Mouse (Mus musculus) hindbrain, embryonic 16.5 days (tissue): ENCODE measurements around the gene Svop. TPM values are rescaled to one million over a fixed set of nuclear protein-coding genes. Genes with fewer than 3 reads are reported as not detected.

Experiments
- ATAC-seq: fragments of 200-750 bp; cut with Nextera tagmentation; 2 replicates; pipeline ENCODE4 v1.8.0; 2017; ENCODE audit warnings: moderate TSS enrichment, moderate library complexity
- H3K27ac ChIP-seq: fragments of 300-500 bp; sonication (generic); 2 replicates; pipeline ENCODE4 v1.5.1; 2014; ENCODE audit warnings: low read depth, mild to moderate bottlenecking, control low read depth, low read length, moderate library complexity
- H3K27me3 ChIP-seq: fragments of 300-500 bp; sonication (generic); replicated peaks from 2 replicates; pipeline ENCODE4 v1.6.1; 2014; ENCODE audit warnings: low read length; ENCODE audit not compliant: control insufficient read depth, insufficient read depth
- H3K36me3 ChIP-seq: fragments of 300-500 bp; sonication (generic); 2 replicates; pipeline ENCODE4 v1.6.1; 2014; ENCODE audit warnings: mild to moderate bottlenecking, low read length, moderate library complexity, mixed read lengths; ENCODE audit not compliant: control insufficient read depth, insufficient read depth
- H3K4me1 ChIP-seq: fragments of 300-500 bp; sonication (generic); 2 replicates; pipeline ENCODE4 v1.6.1; 2014; ENCODE audit warnings: low read depth, low read length; ENCODE audit not compliant: control insufficient read depth, insufficient read depth
- H3K4me2 ChIP-seq: fragments of 300-500 bp; sonication (generic); 2 replicates; pipeline ENCODE4 v1.6.1; 2014; ENCODE audit warnings: mild to moderate bottlenecking, low read length, control low read depth, moderate library complexity
- H3K4me3 ChIP-seq: fragments of 300-500 bp; sonication (generic); 2 replicates; pipeline ENCODE4 v1.5.1; 2014; ENCODE audit warnings: mild to moderate bottlenecking, low read length, control low read depth, moderate library complexity
- H3K9ac ChIP-seq: fragments of 300-500 bp; sonication (generic); 2 replicates; pipeline ENCODE4 v1.6.1; 2014; ENCODE audit warnings: low read depth, mild to moderate bottlenecking, control low read depth, low read length, moderate library complexity
- H3K9me3 ChIP-seq: fragments of 300-500 bp; sonication (generic); 2 replicates; pipeline ENCODE4 v1.6.1; 2014; ENCODE audit warnings: mild to moderate bottlenecking, low read length, moderate library complexity; ENCODE audit not compliant: control insufficient read depth
- WGBS: fragments of 180-500 bp; shearing (Covaris S2); extraction: QIAGEN DNeasy Blood & Tissue Kit; methylation state at CpG from one replicate; pipeline ENCODE4 v1.1.7; 2014; 5-methylcytosine and 5-hydroxymethylcytosine counted together
- polyA plus RNA-seq: library from polyadenylated mRNA; unstranded; fragments of >200 nt; fragmentation: Nextera tagmentation; extraction: Ambion mirVana; gene quantifications from 2 replicates; pipeline ENCODE4 v1.2.1, GENCODE M21; 2015

Gene Svop
- polyA plus RNA-seq, 1 experiment from 2014 or later = 97.2 TPM

- Histone ChIP-seq H3K9ac (no peak overlapping the region), H3K4me2 (no peak overlapping the region), H3K4me3 (no peak overlapping the region), H3K36me3 (peaks cover 2% of the 10 kb centered on the region; the same call in 1 of the 2 replicates), H3K27me3 (no peaks in the 10 kb centered on the region), H3K27ac (no peak overlapping the region), H3K4me1 (no peaks in the 10 kb centered on the region; the same call in 1 of the 2 replicates), H3K9me3 (no peaks in the 10 kb centered on the region)
- 89% methylated on average over 12 of the region's 12 CpGs for WGBS
- ATAC-seq = no peak
These were observed 64.0 kb downstream of the Svop start for GRCm38 (mm10) chr5:114027217-114027944.

- Histone ChIP-seq H3K4me3 (no peak overlapping the region), H3K4me2 (peak overlapping the region; percentile 34), H3K27me3 (no peaks in the 10 kb centered on the region), H3K4me1 (no peaks in the 10 kb centered on the region; the same call in 1 of the 2 replicates), H3K9ac (no peak overlapping the region), H3K36me3 (no peaks in the 10 kb centered on the region), H3K27ac (no peak overlapping the region), H3K9me3 (no peaks in the 10 kb centered on the region)
- 12% methylated on average over 7 of the region's 10 CpGs for WGBS
- ATAC-seq = peak; percentile 69
These were observed 66.5 kb downstream of the Svop start for GRCm38 (mm10) chr5:114024885-114025284.

- H3K27me3 ChIP-seq = no peaks in the 10 kb centered on the region
- no peak overlapping the region for H3K27ac ChIP-seq
- H3K9ac ChIP-seq = no peak overlapping the region
- H3K36me3 ChIP-seq = no peaks in the 10 kb centered on the region
- 60% methylated on average over 6 of the region's 6 CpGs for WGBS
- H3K4me3 ChIP-seq = no peak overlapping the region
- no peaks in the 10 kb centered on the region; the same call in 1 of the 2 replicates for H3K4me1 ChIP-seq
- H3K4me2 ChIP-seq = peak overlapping the region; percentile 34
- ATAC-seq = no peak
- no peaks in the 10 kb centered on the region for H3K9me3 ChIP-seq
These were observed 67.0 kb downstream of the Svop start for GRCm38 (mm10) chr5:114024390-114024789.

- Histone ChIP-seq H3K36me3 (no peaks in the 10 kb centered on the region), H3K4me3 (no peak overlapping the region), H3K9me3 (no peaks in the 10 kb centered on the region), H3K4me2 (no peak overlapping the region), H3K27ac (no peak overlapping the region), H3K9ac (no peak overlapping the region), H3K27me3 (no peaks in the 10 kb centered on the region), H3K4me1 (no peaks in the 10 kb centered on the region)
- 69% methylated on average over 7 of the region's 7 CpGs for WGBS
- no peak for ATAC-seq
These were observed 76.2 kb downstream of the Svop start for GRCm38 (mm10) chr5:114015121-114015520.

GRCm38 (mm10) chr5:114009049-114009448 is 82.3 kb downstream of the Svop start:
- Histone ChIP-seq H3K27me3 (no peaks in the 10 kb centered on the region), H3K4me3 (no peak overlapping the region), H3K27ac (no peak overlapping the region), H3K36me3 (no peaks in the 10 kb centered on the region), H3K9me3 (no peaks in the 10 kb centered on the region), H3K4me1 (no peaks in the 10 kb centered on the region), H3K9ac (no peak overlapping the region), H3K4me2 (no peak overlapping the region)
- 88% methylated on average over 4 of the region's 4 CpGs for WGBS
- ATAC-seq = no peak

GRCm38 (mm10) chr5:114007753-114008453 is 83.5 kb downstream of the Svop start:
- H3K9ac ChIP-seq = no peak overlapping the region
- peak; percentile 50 for ATAC-seq
- H3K27me3 ChIP-seq = no peaks in the 10 kb centered on the region
- H3K4me3 ChIP-seq = no peak overlapping the region
- H3K4me2 ChIP-seq = no peak overlapping the region
- WGBS = 75% methylated on average over 12 of the region's 12 CpGs
- H3K36me3 ChIP-seq = no peaks in the 10 kb centered on the region
- no peaks in the 10 kb centered on the region for H3K4me1 ChIP-seq
- H3K9me3 ChIP-seq = no peaks in the 10 kb centered on the region
- H3K27ac ChIP-seq = no peak overlapping the region

GRCm38 (mm10) chr5:114006974-114007373 is 84.4 kb downstream of the Svop start:
- H3K9ac ChIP-seq = no peak overlapping the region
- ATAC-seq = no peak
- H3K4me2 ChIP-seq = no peak overlapping the region
- WGBS = 69% methylated on average over 4 of the region's 4 CpGs
- no peak overlapping the region for H3K4me3 ChIP-seq
- no peak overlapping the region for H3K27ac ChIP-seq
- H3K27me3 ChIP-seq = no peaks in the 10 kb centered on the region
- no peaks in the 10 kb centered on the region for H3K9me3 ChIP-seq
- H3K36me3 ChIP-seq = no peaks in the 10 kb centered on the region
- no peaks in the 10 kb centered on the region for H3K4me1 ChIP-seq

GRCm38 (mm10) chr5:114005100-114005499 is 86.3 kb downstream of the Svop start:
- no peaks in the 10 kb centered on the region for H3K27me3 ChIP-seq
- WGBS = 78% methylated on average over 5 of the region's 5 CpGs
- no peak overlapping the region for H3K9ac ChIP-seq
- no peak overlapping the region for H3K4me3 ChIP-seq
- no peaks in the 10 kb centered on the region for H3K4me1 ChIP-seq
- no peaks in the 10 kb centered on the region for H3K9me3 ChIP-seq
- H3K27ac ChIP-seq = no peak overlapping the region
- ATAC-seq = no peak
- H3K36me3 ChIP-seq = no peaks in the 10 kb centered on the region
- no peak overlapping the region for H3K4me2 ChIP-seq

- H3K4me3 ChIP-seq = no peak overlapping the region
- H3K27ac ChIP-seq = no peak overlapping the region
- H3K9ac ChIP-seq = no peak overlapping the region
- no peaks in the 10 kb centered on the region for H3K27me3 ChIP-seq
- H3K9me3 ChIP-seq = no peaks in the 10 kb centered on the region
- H3K4me2 ChIP-seq = no peak overlapping the region
- no peaks in the 10 kb centered on the region for H3K36me3 ChIP-seq
- ATAC-seq = no peak
- 60% methylated on average over 11 of the region's 11 CpGs for WGBS
- no peaks in the 10 kb centered on the region for H3K4me1 ChIP-seq
These were observed 86.8 kb downstream of the Svop start for GRCm38 (mm10) chr5:114004573-114004972.
